Mouse (Mus musculus) kidney, postnatal 36 days (tissue): Measurements from ENCODE around the gene Olfr288.
A peak's percentile ranks its signal among the peaks of the same experiment; 100 is the strongest.

Source experiments
- DNase-seq, 2 experiments: peaks; one replicate each; pipeline ENCODE4 v3.0.0; 2021 to 2022; ENCODE audit warnings: mixed read lengths in 2 of 2

Olfr288 gene

GRCm38 (mm10) chr15:98165525-98165924 is 29.8 kb downstream of the Olfr288 start, which contains the start of gene Asb8:
Gene Asb8 (minus strand): TSS chr15:98165625.
- DNase-seq, result no peak

DNA sequence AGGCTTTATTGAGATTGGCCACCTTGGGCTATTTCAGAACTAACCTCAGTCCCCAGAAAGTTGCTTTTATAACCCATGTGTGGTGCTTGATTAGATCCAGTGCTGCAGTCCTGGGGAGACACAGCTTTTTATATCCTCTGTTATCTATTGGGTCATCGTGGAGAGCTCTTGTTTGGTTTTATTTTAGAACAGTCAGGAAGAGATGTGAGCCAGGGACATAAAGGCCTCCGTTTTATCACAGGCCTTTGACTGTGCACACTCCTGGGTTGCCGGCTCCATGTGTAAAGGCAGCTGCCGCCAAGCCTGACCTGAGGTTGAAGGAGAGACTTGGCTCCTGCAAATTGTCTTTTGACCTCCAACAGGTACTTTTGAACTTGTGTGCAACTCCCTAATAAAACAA is 32.8 kb downstream of the Olfr288 start:
- DNase-seq, result no peak

- DNase-seq, result no peak
Observed at GRCm38 (mm10) chr15:98161026-98161805, 34.1 kb downstream of the Olfr288 start.

DNA sequence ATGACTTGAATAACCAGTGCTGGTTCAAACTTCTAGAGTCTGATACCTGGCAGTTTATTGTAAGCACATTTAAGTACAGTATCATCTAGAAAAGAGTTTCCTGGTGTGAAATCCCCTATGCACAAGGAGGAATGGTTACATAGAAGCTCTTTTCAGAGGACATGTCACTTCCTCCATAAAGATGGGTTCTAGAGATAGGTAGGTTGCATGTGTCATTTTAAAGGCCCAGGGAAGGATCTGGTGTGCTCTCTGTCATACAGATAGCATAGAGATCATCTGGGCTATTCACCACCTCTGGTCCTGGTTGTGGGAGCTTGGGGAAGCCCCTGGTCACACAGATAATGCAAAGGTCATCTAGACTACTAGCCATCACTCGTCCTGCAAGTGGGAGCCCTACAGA is 38.1 kb downstream of the Olfr288 start:
- no peak for DNase-seq

- peak; percentile 13 to 29 for DNase-seq
Observed at GRCm38 (mm10) chr15:98155944-98156343, 39.4 kb downstream of the Olfr288 start.

DNA sequence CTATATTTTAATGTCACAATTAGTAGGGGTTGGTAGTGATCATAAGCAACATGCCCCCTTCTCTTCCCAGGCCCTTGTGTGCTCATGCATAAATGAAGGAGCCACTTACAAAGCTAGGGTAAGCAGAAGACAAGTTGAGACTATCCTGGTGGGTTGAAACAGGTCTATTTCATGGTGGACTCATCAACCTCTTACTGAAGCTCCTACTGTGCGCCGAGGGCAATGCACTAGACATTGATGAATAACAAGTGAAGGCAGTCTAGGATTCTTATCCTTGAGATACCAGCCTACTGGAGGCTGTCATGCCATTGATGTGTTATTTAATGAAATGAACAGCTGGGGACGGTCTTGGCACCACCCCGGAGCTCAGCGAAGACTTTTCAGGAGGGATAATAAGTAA is 40.1 kb downstream of the Olfr288 start:
- DNase-seq, result no peak

DNA sequence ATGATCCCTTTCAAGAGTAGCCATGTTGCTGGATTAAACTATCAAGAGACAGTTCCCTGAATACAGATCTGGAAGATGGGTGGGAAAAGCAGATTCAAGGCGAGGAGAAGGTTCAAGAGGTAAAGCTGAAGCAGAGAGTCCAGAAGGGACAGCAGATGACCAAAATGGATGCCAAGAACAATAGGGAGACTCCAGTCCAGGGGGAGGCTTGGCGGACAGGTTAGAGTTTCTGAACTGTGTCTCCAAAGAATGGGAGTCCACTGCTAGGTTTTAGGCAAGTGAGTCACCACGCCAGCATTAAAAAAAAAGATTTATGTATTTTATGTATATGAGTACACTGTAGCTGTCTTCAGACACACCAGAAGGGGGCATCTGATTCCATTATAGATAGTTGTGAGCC is 40.7 kb downstream of the Olfr288 start:
- no peak for DNase-seq

DNA sequence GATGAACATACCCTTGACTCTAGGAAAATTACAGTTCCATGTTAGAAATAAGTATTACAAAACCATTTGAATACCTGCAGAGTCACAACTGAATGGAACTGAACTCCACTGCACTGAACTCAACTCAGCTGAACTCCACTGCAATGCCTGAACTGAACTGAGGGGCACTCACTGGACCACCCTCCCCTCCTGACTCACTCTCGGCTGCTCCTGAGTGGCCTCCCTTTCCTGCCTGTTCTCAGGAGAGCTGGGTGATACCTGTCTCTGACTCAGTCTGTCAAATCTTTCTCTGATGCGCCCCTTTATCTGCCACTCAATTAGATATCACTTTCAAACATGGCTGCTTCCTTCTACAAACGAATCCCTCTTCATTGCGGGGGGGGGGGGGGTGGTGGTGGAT is 41.2 kb downstream of the Olfr288 start:
- no peak for DNase-seq

GRCm38 (mm10) chr15:98153625-98154024 is 41.7 kb downstream of the Olfr288 start:
- DNase-seq, result peak; percentile 19 to 28

GRCm38 (mm10) chr15:98152916-98153315 is 42.4 kb downstream of the Olfr288 start:
- no peak for DNase-seq

DNA sequence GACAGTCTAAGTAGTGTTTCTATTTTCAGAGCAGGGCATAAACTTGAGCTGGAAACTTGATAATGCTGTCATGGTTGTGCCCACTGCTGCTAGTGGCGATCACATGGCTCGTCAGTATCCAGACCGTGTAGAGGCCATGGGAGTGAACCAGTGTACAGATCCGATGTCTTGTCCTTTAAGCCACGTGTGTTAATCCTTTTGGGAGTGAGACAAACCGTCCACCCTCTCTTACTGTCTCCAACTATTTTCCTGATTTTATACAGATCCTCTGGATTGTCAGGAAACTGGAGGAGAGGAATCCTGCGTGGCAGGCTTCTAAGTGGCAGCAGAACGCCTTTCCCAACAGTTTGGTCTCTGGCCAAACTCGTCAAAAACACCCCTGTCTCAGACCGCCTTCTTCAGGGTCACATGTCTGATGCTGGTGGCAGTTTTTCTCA is 46.2 kb downstream of the Olfr288 start:
- no peak for DNase-seq

GRCm38 (mm10) chr15:98148356-98148755 is 47.0 kb downstream of the Olfr288 start:
- no peak for DNase-seq

DNA sequence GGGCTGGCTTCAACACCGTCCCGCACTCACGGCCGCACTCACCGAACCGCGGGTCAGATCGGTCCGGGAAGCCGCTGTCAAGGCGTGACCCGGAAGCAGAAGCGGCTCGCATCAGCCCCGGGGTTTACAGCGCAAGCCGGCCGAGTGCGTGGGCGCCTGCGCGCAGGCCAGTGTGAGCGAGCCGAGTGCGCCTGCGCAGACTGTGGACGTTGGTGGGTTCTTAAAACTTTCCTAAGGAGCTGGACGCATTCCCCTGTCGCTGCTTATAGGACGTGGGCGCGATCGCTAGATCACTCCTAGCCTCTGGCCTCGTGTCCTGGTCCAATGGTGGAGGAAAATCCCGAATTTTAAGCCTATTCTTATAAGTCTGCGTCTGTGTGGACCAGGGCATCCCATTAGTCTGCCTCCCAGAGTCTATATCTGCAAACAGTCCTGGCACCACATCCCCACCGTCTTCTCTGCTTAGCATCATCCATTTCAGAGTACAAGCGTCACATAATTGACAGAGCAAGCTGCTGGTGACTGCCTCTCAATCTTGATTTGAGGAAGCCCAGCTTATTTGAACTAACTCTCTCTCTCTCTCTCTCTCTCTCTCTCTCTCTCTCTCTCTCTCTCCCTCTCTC is 49.7 kb downstream of the Olfr288 start:
- DNase-seq, result peak; percentile 94 to 97

- DNase-seq, result peak in 1 of 2 experiments; percentile 60
Observed at GRCm38 (mm10) chr15:98144861-98145507, 50.4 kb downstream of the Olfr288 start.

GRCm38 (mm10) chr15:98142515-98142914 is 52.8 kb downstream of the Olfr288 start:
- no peak for DNase-seq

- DNase-seq, result no peak
Observed at GRCm38 (mm10) chr15:98140809-98141208, 54.5 kb downstream of the Olfr288 start.

DNA sequence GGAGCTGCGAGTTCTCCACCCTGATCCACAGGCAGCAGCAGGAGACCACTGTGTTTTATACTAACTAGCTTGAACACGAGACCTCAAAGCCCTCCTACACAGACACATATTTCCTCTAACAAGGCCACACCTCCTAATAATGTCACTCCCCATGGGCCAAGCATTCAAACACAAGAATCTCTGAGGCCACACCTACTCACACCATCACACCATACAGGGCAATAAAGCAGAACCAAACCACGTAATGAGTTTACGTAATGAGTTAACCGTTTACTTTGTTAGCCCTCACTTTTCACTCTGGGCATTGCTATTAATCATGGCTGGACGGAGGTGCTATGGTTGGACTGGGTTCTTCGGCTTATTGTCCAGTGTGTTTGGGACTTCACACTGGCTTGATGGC is 55.6 kb downstream of the Olfr288 start:
- DNase-seq, result peak in 1 of 2 experiments; percentile 7

GRCm38 (mm10) chr15:98136871-98137270 is 58.5 kb downstream of the Olfr288 start:
- no peak for DNase-seq
